Mouse (Mus musculus) embryonic fibroblast, embryonic 13.5 days (primary cell): ENCODE measurements around the gene Nsd1.

ENCODE experiments used
- CTCF ChIP-seq: IDR thresholded peaks from 2 replicates; pipeline ENCODE4 v1.5.1; 2011; ENCODE audit warnings: mild to moderate bottlenecking, control low read depth, low read length, moderate library complexity, borderline replicate concordance; ENCODE audit not compliant: insufficient read depth
- POLR2A ChIP-seq: IDR thresholded peaks from 2 replicates; pipeline ENCODE4 v1.6.1; 2011; ENCODE audit warnings: low read depth, mild to moderate bottlenecking, control low read depth, low read length, moderate library complexity

GRCm38 (mm10) chr13:55162365-55162764, 47.2 kb upstream of the Nsd1 start:
- TF ChIP-seq POLR2A, result no peak
- TF ChIP-seq CTCF, result no peak
